13 mouse cellular contexts compared by ENCODE assay signal in genomic region chr2:53474455-53474854, GRCm38 (mm10).
"Had no signal": no experiment of that assay in that cellular context is flagged by ENCODE, and none has a peak within 500 bp of the region (broad histone marks: within the 10 kb centered on the region; RNA-seq: fewer than 3 reads in every experiment).

No protein-coding gene starts in this region.

- H3K9me3 ChIP-seq: lung, embryonic 15.5 days; megakaryocyte, embryonic 14.5 days; midbrain, embryonic 13.5 days; midbrain, embryonic 15.5 days; neural tube, embryonic 12.5 days had no signal

- DNase-seq: liver, postnatal 0 days; lung, adult 2 months; lung, postnatal 4 days; right cerebral cortex, postnatal 14 days; thymus, adult 18-20 months; thymus, postnatal 14 days; thymus, postnatal 36 days had no signal

- ATAC-seq: liver, postnatal 0 days; lung, postnatal 0 days; midbrain, embryonic 13.5 days; midbrain, embryonic 15.5 days had no signal

- H3K9ac ChIP-seq: liver, postnatal 0 days; lung, embryonic 15.5 days; midbrain, embryonic 13.5 days; midbrain, embryonic 15.5 days; neural tube, embryonic 12.5 days had no signal

- H3K36me3 ChIP-seq: lung, embryonic 15.5 days; midbrain, embryonic 13.5 days; midbrain, embryonic 15.5 days; neural tube, embryonic 12.5 days had no signal

- H3K4me3 ChIP-seq: lung, embryonic 15.5 days; megakaryocyte, embryonic 14.5 days; midbrain, embryonic 13.5 days; midbrain, embryonic 15.5 days; neural tube, embryonic 12.5 days had no signal

- H3K27ac ChIP-seq: lung, embryonic 15.5 days; midbrain, embryonic 13.5 days; midbrain, embryonic 15.5 days; neural tube, embryonic 12.5 days had no signal

- H3K27me3 ChIP-seq: lung, embryonic 15.5 days; megakaryocyte, embryonic 14.5 days; midbrain, embryonic 13.5 days; midbrain, embryonic 15.5 days; neural tube, embryonic 12.5 days had no signal

- H3K4me1 ChIP-seq: lung, embryonic 15.5 days; midbrain, embryonic 13.5 days; midbrain, embryonic 15.5 days; neural tube, embryonic 12.5 days had no signal
